Mouse (Mus musculus) embryonic facial prominence, embryonic 15.5 days (tissue): ENCODE measurements around the gene Crygn. TPM values are rescaled to one million over a fixed set of nuclear protein-coding genes. Genes with fewer than 3 reads are reported as not detected.

Source experiments
- ATAC-seq: fragments of 200-750 bp; cut with Nextera tagmentation; 2 replicates; pipeline ENCODE4 v1.8.0; 2017; ENCODE audit warnings: low read depth, moderate TSS enrichment; ENCODE audit not compliant: insufficient number of reproducible peaks, low FRiP score, low TSS enrichment
- H3K27ac ChIP-seq: fragments of 300-500 bp; sonication (generic); replicated peaks from 2 replicates; pipeline ENCODE4 v1.5.1; 2015; ENCODE audit warnings: mild to moderate bottlenecking, inconsistent platforms
- H3K27me3 ChIP-seq: fragments of 300-500 bp; sonication (generic); 2 replicates; pipeline ENCODE4 v1.6.1; 2015; ENCODE audit warnings: inconsistent platforms
- H3K36me3 ChIP-seq: fragments of 300-500 bp; sonication (generic); 2 replicates; pipeline ENCODE4 v1.6.1; 2015; ENCODE audit warnings: mild to moderate bottlenecking, inconsistent platforms
- H3K4me1 ChIP-seq: fragments of 300-500 bp; sonication (generic); 2 replicates; pipeline ENCODE4 v1.6.1; 2015; ENCODE audit warnings: inconsistent platforms
- H3K4me2 ChIP-seq: fragments of 300-500 bp; sonication (generic); replicated peaks from 2 replicates; pipeline ENCODE4 v1.6.1; 2015; ENCODE audit warnings: mild to moderate bottlenecking, inconsistent platforms
- H3K4me3 ChIP-seq: fragments of 300-500 bp; sonication (generic); replicated peaks from 2 replicates; pipeline ENCODE4 v1.5.1; 2015; ENCODE audit warnings: mild to moderate bottlenecking, inconsistent platforms
- H3K9ac ChIP-seq: fragments of 300-500 bp; sonication (generic); 2 replicates; pipeline ENCODE4 v1.6.1; 2015; ENCODE audit warnings: inconsistent platforms
- H3K9me3 ChIP-seq: fragments of 300-500 bp; sonication (generic); replicated peaks from 2 replicates; pipeline ENCODE4 v1.6.1; 2016; ENCODE audit warnings: inconsistent platforms
- WGBS: fragments of 180-500 bp; shearing (Covaris S2); methylation state at CpG from one replicate; pipeline ENCODE4 v1.1.7; 2015; 5-methylcytosine and 5-hydroxymethylcytosine counted together
- polyA plus RNA-seq: library from polyadenylated mRNA; unstranded; fragments of >200 nt; fragmentation: Nextera tagmentation; extraction: Ambion mirVana; gene quantifications from 2 replicates; pipeline ENCODE4 v1.2.1, GENCODE M21; 2015

Gene Crygn
- polyA plus RNA-seq, 1 experiment from 2014 or later = 2.8 TPM

- WGBS = 80% methylated on average over 8 of the region's 8 CpGs
- Histone ChIP-seq H3K4me3 (no peak overlapping the region), H3K4me1 (no peaks in the 10 kb centered on the region), H3K36me3 (peaks cover 99% of the 10 kb centered on the region), H3K9me3 (no peaks in the 10 kb centered on the region), H3K4me2 (no peak overlapping the region), H3K9ac (no peak overlapping the region), H3K27me3 (no peaks in the 10 kb centered on the region), H3K27ac (no peak overlapping the region)
- no peak for ATAC-seq
Measured at GRCm38 (mm10) chr5:24704615-24705014, 53.2 kb downstream of the Crygn start.

GRCm38 (mm10) chr5:24701271-24701670 lies 56.5 kb downstream of the Crygn start:
- 88% methylated on average over 3 of the region's 3 CpGs for WGBS
- no peak overlapping the region for H3K4me3 ChIP-seq
- no peak overlapping the region for H3K9ac ChIP-seq
- no peaks in the 10 kb centered on the region for H3K27me3 ChIP-seq
- peaks cover 98% of the 10 kb centered on the region for H3K36me3 ChIP-seq
- H3K4me2 ChIP-seq = no peak overlapping the region
- no peaks in the 10 kb centered on the region for H3K9me3 ChIP-seq
- H3K27ac ChIP-seq = no peak overlapping the region
- H3K4me1 ChIP-seq = no peaks in the 10 kb centered on the region
- ATAC-seq = no peak

Other genes starting within 250 kb of the Crygn start
- 0.07 TPM in 1 of 2 replicates, not detected in the other for gene Gbx1, start 230.8 kb downstream of the Crygn start, polyA plus RNA-seq
- 1.1 and 1.2 TPM in 2 replicates for gene Asb10, start 217.0 kb downstream of the Crygn start, polyA plus RNA-seq
- gene 4931409K22Rik, start 201.2 kb downstream of the Crygn start, polyA plus RNA-seq = 0.07 TPM in 1 of 2 replicates, not detected in the other
- gene Abcf2, start 180.5 kb downstream of the Crygn start, polyA plus RNA-seq = 93.7 and 100 TPM in 2 replicates
- gene Chpf2, start 171.3 kb downstream of the Crygn start, polyA plus RNA-seq = 30.3 and 33.1 TPM in 2 replicates
- 39.7 and 42.4 TPM in 2 replicates for gene Smarcd3, start 133.6 kb downstream of the Crygn start, polyA plus RNA-seq
- 31.5 and 34.4 TPM in 2 replicates for gene Nub1, start 72.5 kb downstream of the Crygn start, polyA plus RNA-seq
- gene Wdr86, start 27.3 kb downstream of the Crygn start, polyA plus RNA-seq = 31.3 and 35.9 TPM in 2 replicates
- gene Rheb, start 84.6 kb upstream of the Crygn start, polyA plus RNA-seq = 200 and 202 TPM in 2 replicates